Mouse (Mus musculus) embryonic facial prominence, embryonic 15.5 days (tissue): ENCODE measurements around the gene B4galnt4. TPM values are rescaled to one million over a fixed set of nuclear protein-coding genes. Genes with fewer than 3 reads are reported as not detected.

ENCODE experiments used
- ATAC-seq: fragments of 200-750 bp; cut with Nextera tagmentation; 2 replicates; pipeline ENCODE4 v1.8.0; 2017; ENCODE audit warnings: low read depth, moderate TSS enrichment; ENCODE audit not compliant: insufficient number of reproducible peaks, low FRiP score, low TSS enrichment
- H3K27ac ChIP-seq: fragments of 300-500 bp; sonication (generic); replicated peaks from 2 replicates; pipeline ENCODE4 v1.5.1; 2015; ENCODE audit warnings: mild to moderate bottlenecking, inconsistent platforms
- H3K27me3 ChIP-seq: fragments of 300-500 bp; sonication (generic); 2 replicates; pipeline ENCODE4 v1.6.1; 2015; ENCODE audit warnings: inconsistent platforms
- H3K36me3 ChIP-seq: fragments of 300-500 bp; sonication (generic); 2 replicates; pipeline ENCODE4 v1.6.1; 2015; ENCODE audit warnings: mild to moderate bottlenecking, inconsistent platforms
- H3K4me1 ChIP-seq: fragments of 300-500 bp; sonication (generic); 2 replicates; pipeline ENCODE4 v1.6.1; 2015; ENCODE audit warnings: inconsistent platforms
- H3K4me2 ChIP-seq: fragments of 300-500 bp; sonication (generic); replicated peaks from 2 replicates; pipeline ENCODE4 v1.6.1; 2015; ENCODE audit warnings: mild to moderate bottlenecking, inconsistent platforms
- H3K4me3 ChIP-seq: fragments of 300-500 bp; sonication (generic); replicated peaks from 2 replicates; pipeline ENCODE4 v1.5.1; 2015; ENCODE audit warnings: mild to moderate bottlenecking, inconsistent platforms
- H3K9ac ChIP-seq: fragments of 300-500 bp; sonication (generic); 2 replicates; pipeline ENCODE4 v1.6.1; 2015; ENCODE audit warnings: inconsistent platforms
- H3K9me3 ChIP-seq: fragments of 300-500 bp; sonication (generic); replicated peaks from 2 replicates; pipeline ENCODE4 v1.6.1; 2016; ENCODE audit warnings: inconsistent platforms
- WGBS: fragments of 180-500 bp; shearing (Covaris S2); methylation state at CpG from one replicate; pipeline ENCODE4 v1.1.7; 2015; 5-methylcytosine and 5-hydroxymethylcytosine counted together
- polyA plus RNA-seq: library from polyadenylated mRNA; unstranded; fragments of >200 nt; fragmentation: Nextera tagmentation; extraction: Ambion mirVana; gene quantifications from 2 replicates; pipeline ENCODE4 v1.2.1, GENCODE M21; 2015

B4galnt4 gene
- polyA plus RNA-seq, 1 experiment from 2014 or later, result 15.1 TPM

GRCm38 (mm10) chr7:141078876-141079275, 18.0 kb downstream of the B4galnt4 start:
- Histone ChIP-seq H3K4me3 (peak overlapping the region; percentile 44), H3K27ac (peak overlapping the region; percentile 84), H3K9me3 (no peaks in the 10 kb centered on the region), H3K4me2 (peak overlapping the region; percentile 41), H3K36me3 (peaks cover 5% of the 10 kb centered on the region; the same call in 1 of the 2 replicates), H3K4me1 (peaks cover 3% of the 10 kb centered on the region; the same call in 1 of the 2 replicates), H3K9ac (no peak overlapping the region), H3K27me3 (no peaks in the 10 kb centered on the region)
- 54% methylated on average over 4 of the region's 4 CpGs for WGBS
- 0 out of 2 replicates have a peak, but pooled peaks have one; percentile 40 for ATAC-seq

- WGBS, result 17% methylated on average over 34 of the region's 34 CpGs
- Histone ChIP-seq H3K9me3 (no peaks in the 10 kb centered on the region), H3K27ac (peak overlapping the region; percentile 84), H3K36me3 (peaks cover 5% of the 10 kb centered on the region; the same call in 1 of the 2 replicates), H3K9ac (peak overlapping the region; percentile 37; the same call in 1 of the 2 replicates), H3K27me3 (no peaks in the 10 kb centered on the region), H3K4me2 (peak overlapping the region; percentile 41), H3K4me3 (peak overlapping the region; percentile 44), H3K4me1 (peaks cover 3% of the 10 kb centered on the region; the same call in 1 of the 2 replicates)
- ATAC-seq, result peak; percentile 31; the same call in 1 of the 2 replicates
Observed at GRCm38 (mm10) chr7:141079481-141080449, 18.9 kb downstream of the B4galnt4 start.

- no peak overlapping the region for H3K4me3 ChIP-seq
- H3K27me3 ChIP-seq, result peaks cover 17% of the 10 kb centered on the region
- peaks cover 3% of the 10 kb centered on the region; the same call in 1 of the 2 replicates for H3K36me3 ChIP-seq
- ATAC-seq, result no peak
- peaks cover 24% of the 10 kb centered on the region for H3K4me1 ChIP-seq
- H3K27ac ChIP-seq, result no peak overlapping the region
- WGBS, result 28% methylated on average over 8 of the region's 8 CpGs
- H3K4me2 ChIP-seq, result no peak overlapping the region
- H3K9ac ChIP-seq, result no peak overlapping the region
- no peaks in the 10 kb centered on the region for H3K9me3 ChIP-seq
Observed at GRCm38 (mm10) chr7:141087894-141088293, 27.0 kb downstream of the B4galnt4 start.

- Histone ChIP-seq H3K4me2 (no peak overlapping the region), H3K27me3 (peaks cover 17% of the 10 kb centered on the region), H3K36me3 (no peaks in the 10 kb centered on the region)
Observed at GRCm38 (mm10) chr7:141088473-141088872, 27.6 kb downstream of the B4galnt4 start.

GRCm38 (mm10) chr7:141090228-141090627, 29.3 kb downstream of the B4galnt4 start:
- Histone ChIP-seq H3K27me3 (peaks cover 17% of the 10 kb centered on the region), H3K27ac (no peak overlapping the region)
- ATAC-seq, result no peak

More at GRCm38 (mm10) chr7:141088473-141088872, 27.6 kb downstream of the B4galnt4 start:
- WGBS, result 18% methylated on average over 18 of the region's 18 CpGs
- H3K4me3 ChIP-seq, result no peak overlapping the region
- H3K4me1 ChIP-seq, result peaks cover 24% of the 10 kb centered on the region
- no peak overlapping the region for H3K9ac ChIP-seq
- H3K27ac ChIP-seq, result no peak overlapping the region
- no peak for ATAC-seq
- no peaks in the 10 kb centered on the region for H3K9me3 ChIP-seq

GRCm38 (mm10) chr7:141092051-141092735, 31.3 kb downstream of the B4galnt4 start:
- no peaks in the 10 kb centered on the region for H3K36me3 ChIP-seq
- peak overlapping the region; percentile 46 for H3K4me2 ChIP-seq
- peak overlapping the region; percentile 22 for H3K4me3 ChIP-seq
- ATAC-seq, result peak; percentile 80
- peaks cover 17% of the 10 kb centered on the region for H3K27me3 ChIP-seq
- H3K9me3 ChIP-seq, result no peaks in the 10 kb centered on the region
- WGBS, result 7% methylated on average over 37 of the region's 37 CpGs
- no peak overlapping the region for H3K9ac ChIP-seq
- H3K27ac ChIP-seq, result no peak overlapping the region
- H3K4me1 ChIP-seq, result peaks cover 29% of the 10 kb centered on the region

More at GRCm38 (mm10) chr7:141090228-141090627, 29.3 kb downstream of the B4galnt4 start:
- Histone ChIP-seq H3K4me3 (no peak overlapping the region), H3K4me2 (no peak overlapping the region), H3K36me3 (no peaks in the 10 kb centered on the region), H3K4me1 (peaks cover 24% of the 10 kb centered on the region), H3K9me3 (no peaks in the 10 kb centered on the region), H3K9ac (no peak overlapping the region)
- WGBS, result 56% methylated on average over 8 of the region's 8 CpGs

- H3K4me3 ChIP-seq, result no peak overlapping the region
- no peaks in the 10 kb centered on the region for H3K9me3 ChIP-seq
- peaks cover 20% of the 10 kb centered on the region for H3K27me3 ChIP-seq
- no peak overlapping the region for H3K27ac ChIP-seq
- H3K9ac ChIP-seq, result no peak overlapping the region
- H3K36me3 ChIP-seq, result no peaks in the 10 kb centered on the region
- H3K4me2 ChIP-seq, result no peak overlapping the region
- peaks cover 17% of the 10 kb centered on the region for H3K4me1 ChIP-seq
- 88% methylated on average over 6 of the region's 6 CpGs for WGBS
- ATAC-seq, result no peak
Observed at GRCm38 (mm10) chr7:141093950-141094349, 33.0 kb downstream of the B4galnt4 start.

- WGBS, result 54% methylated on average over 15 of the region's 15 CpGs
- Histone ChIP-seq H3K4me3 (no peak overlapping the region), H3K36me3 (no peaks in the 10 kb centered on the region), H3K4me2 (no peak overlapping the region), H3K27ac (no peak overlapping the region), H3K4me1 (peaks cover 19% of the 10 kb centered on the region), H3K9me3 (no peaks in the 10 kb centered on the region), H3K9ac (no peak overlapping the region), H3K27me3 (peaks cover 17% of the 10 kb centered on the region)
- no peak for ATAC-seq
Observed at GRCm38 (mm10) chr7:141094487-141095205, 33.7 kb downstream of the B4galnt4 start.

GRCm38 (mm10) chr7:141096021-141096420, 35.1 kb downstream of the B4galnt4 start:
- no peak for ATAC-seq
- H3K4me3 ChIP-seq, result no peak overlapping the region
- no peaks in the 10 kb centered on the region for H3K36me3 ChIP-seq
- no peak overlapping the region for H3K9ac ChIP-seq
- no peaks in the 10 kb centered on the region for H3K9me3 ChIP-seq
- H3K4me1 ChIP-seq, result peaks cover 28% of the 10 kb centered on the region
- H3K27me3 ChIP-seq, result peaks cover 28% of the 10 kb centered on the region
- WGBS, result 80% methylated on average over 6 of the region's 6 CpGs
- no peak overlapping the region for H3K4me2 ChIP-seq
- H3K27ac ChIP-seq, result no peak overlapping the region

- H3K36me3 ChIP-seq, result no peaks in the 10 kb centered on the region
- no peak overlapping the region for H3K27ac ChIP-seq
- H3K9me3 ChIP-seq, result no peaks in the 10 kb centered on the region
- H3K27me3 ChIP-seq, result peaks cover 32% of the 10 kb centered on the region
- no peak overlapping the region for H3K4me3 ChIP-seq
- H3K4me1 ChIP-seq, result peaks cover 28% of the 10 kb centered on the region
- no peak overlapping the region for H3K9ac ChIP-seq
- WGBS, result 38% methylated on average over 6 of the region's 6 CpGs
- ATAC-seq, result no peak
- no peak overlapping the region for H3K4me2 ChIP-seq
Observed at GRCm38 (mm10) chr7:141096649-141097056, 35.7 kb downstream of the B4galnt4 start.
